ENCODE assay signal across 7 mouse cellular contexts in the genomic region with DNA sequence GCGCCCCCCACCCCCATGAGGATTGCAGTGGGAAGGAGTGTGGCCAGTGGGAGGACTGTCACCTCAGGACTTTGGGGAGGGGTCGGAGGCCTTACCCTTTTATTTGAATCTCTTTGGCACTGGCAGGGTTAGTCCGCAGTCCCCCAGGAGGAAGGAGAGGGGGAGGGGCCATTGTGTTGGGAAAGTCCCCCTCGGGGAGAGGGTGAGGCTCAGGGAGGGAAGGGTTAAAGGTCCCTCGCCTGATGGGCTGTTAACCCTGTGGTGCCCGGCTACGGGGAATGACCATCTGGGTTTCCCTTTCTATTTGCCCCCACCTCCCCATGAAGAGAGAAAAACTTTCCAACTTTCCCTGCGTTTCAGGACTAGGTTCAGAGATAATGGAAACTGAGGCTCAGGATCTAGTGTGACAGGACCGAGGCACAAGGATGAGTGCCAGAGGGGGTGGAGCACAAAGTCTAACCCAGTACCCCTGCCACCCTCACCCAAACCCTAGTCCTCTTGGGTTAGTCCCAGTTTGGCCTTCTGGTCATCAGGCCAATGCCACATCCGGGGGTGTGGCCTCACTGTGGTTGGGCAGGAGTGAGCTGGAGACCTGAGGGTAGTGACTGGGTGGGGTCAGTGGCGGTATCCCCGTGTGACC. TPM values are rescaled to one million over a fixed set of nuclear protein-coding genes. Genes with fewer than 3 reads are reported as not detected.
A peak's percentile ranks its signal among the peaks of the same experiment; 100 is the strongest.
DNase-seq lines count a peak whose midpoint lies in the region; TF ChIP-seq lines count a peak whose summit lies in the region.

No protein-coding gene starts in this region.

- H3K4me3 ChIP-seq in bone marrow macrophage, adult 2 months (ENCODE audit: insufficient read depth, low read length): peak overlapping the region; percentile 99
- H3K4me3 ChIP-seq in erythroblast, embryonic 14.5 days (replicated peaks): peak overlapping the region; percentile 89

- no peak; the same call in 1 of the 2 replicates for TF ChIP-seq POLR2A in bone marrow macrophage, adult 2 months (IDR thresholded peaks at IDR 0.05; ENCODE audit: borderline replicate concordance, low read depth, low read length)

- H3K4me1 ChIP-seq in bone marrow macrophage, adult 2 months (ENCODE audit: control insufficient read depth, insufficient read depth, low read length): peaks cover 17% of the 10 kb centered on the region
- H3K4me1 ChIP-seq in erythroblast, embryonic 14.5 days (ENCODE audit: control insufficient read depth): peaks cover 77% of the 10 kb centered on the region

- peak overlapping the region; percentile 97 for H3K27ac ChIP-seq in bone marrow macrophage, adult 2 months (ENCODE audit: insufficient read depth, low read depth, low read length)

- no peak for TF ChIP-seq CTCF in bone marrow macrophage, adult 2 months (IDR thresholded peaks at IDR 0.05; ENCODE audit: low read depth, low read length)

- H3K9me3 ChIP-seq in erythroblast, embryonic 14.5 days (ENCODE audit: control insufficient read depth, low read length): no peaks in the 10 kb centered on the region; the same call in 1 of the 2 replicates

- peak; percentile 56 for DNase-seq in MN1 (ENCODE audit: low spot score)
- peak; percentile 89 to 91 for DNase-seq in heart, postnatal 10 days
- DNase-seq in kidney, postnatal 4 days: peak; percentile 85 to 90
- DNase-seq in mesoderm, embryonic 11.5 days (ENCODE audit: low read depth, low spot score): peak; percentile 89
- DNase-seq in spleen, postnatal 10 days (ENCODE audit: low spot score in 2 of 2): peak; percentile 57 to 72

- intact Hi-C loops in heart, postnatal 10 days (cut with DNase I): loop anchor here (1.0 kb wide), 1 partner anchor 17 kb away; no protein-coding TSS in a partner anchor

- H3K36me3 ChIP-seq in erythroblast, embryonic 14.5 days (ENCODE audit: control insufficient read depth): peaks cover 28% of the 10 kb centered on the region

- peaks cover 34% of the 10 kb centered on the region for H3K27me3 ChIP-seq in erythroblast, embryonic 14.5 days (ENCODE audit: control insufficient read depth)

RNA-seq across cellular contexts. Expression of a gene that starts 4.6 kb away (rescaled TPM):
- 26.6 and 27.6 TPM in 2 replicates for polyA plus RNA-seq in bone marrow macrophage, adult 2 months (2012; ENCODE audit: insufficient read depth, insufficient read length, missing spikeins)
- polyA plus RNA-seq in erythroblast, embryonic 14.5 days (2012): 63.0 and 92.9 TPM in 2 replicates
- total RNA-seq in heart, postnatal 10 days (2021): 1 to 10 TPM; 9.5 to 9.8 TPM

RNA-seq across cellular contexts. Expression of a gene that starts 26.2 kb away (rescaled TPM):
- 143 and 146 TPM in 2 replicates for polyA plus RNA-seq in bone marrow macrophage, adult 2 months (2012; ENCODE audit: insufficient read depth, insufficient read length, missing spikeins)
- polyA plus RNA-seq in erythroblast, embryonic 14.5 days (2012): 6.3 and 7.0 TPM in 2 replicates
- total RNA-seq in heart, postnatal 10 days (2021): 10 to 100 TPM; 38.2 to 39.1 TPM

RNA-seq across cellular contexts. Expression of a gene that starts 39.4 kb away (rescaled TPM):
- 11.7 and 14.0 TPM in 2 replicates for polyA plus RNA-seq in bone marrow macrophage, adult 2 months (2012; ENCODE audit: insufficient read depth, insufficient read length, missing spikeins)
- 7.8 and 7.9 TPM in 2 replicates for polyA plus RNA-seq in erythroblast, embryonic 14.5 days (2012)
- total RNA-seq in heart, postnatal 10 days (2021): 10 to 100 TPM; 15.6 to 15.7 TPM

RNA-seq across cellular contexts. Expression of a gene that starts 53.5 kb away (rescaled TPM):
- polyA plus RNA-seq in bone marrow macrophage, adult 2 months (2012; ENCODE audit: insufficient read depth, insufficient read length, missing spikeins): 463 and 511 TPM in 2 replicates
- 0.02 TPM in 1 of 2 replicates, not detected in the other for polyA plus RNA-seq in erythroblast, embryonic 14.5 days (2012)
- 1 to 10 TPM; 4.6 to 4.8 TPM for total RNA-seq in heart, postnatal 10 days (2021)

Comparison
In these comparisons a context has a peak if more than half of its experiments do, and no peak if none do; other contexts are left out.
1. Peak in every context shown above with its lines: DNase-seq, H3K4me3 ChIP-seq and H3K27ac ChIP-seq.
2. RNA of a gene that starts 26.2 kb away (polyA plus RNA-seq): 143 to 146 TPM in bone marrow macrophage, adult 2 months; 6.3 to 7.0 TPM in erythroblast, embryonic 14.5 days; every median in the first group is over 10 times any median in the second.